Mouse (Mus musculus): ENCODE measurements at regions not wholly inside any gene's neighbourhood (a gene's known extent, or its start where the extent isn't known, plus 50 kb on each side); places are given as distances from the start of the nearest gene placed in this dataset.

- 72% methylated on average over 6 of the region's 6 CpGs for WGBS
- no peak for ATAC-seq (ENCODE audit: insufficient number of reproducible peaks, insufficient read depth, low FRiP score, low TSS enrichment, low read depth)
Observed at GRCm38 (mm10) chr13:115911524-115912459, 397.7 kb downstream of the Isl1 start.

GRCm38 (mm10) chr13:115910866-115911449, 398.5 kb downstream of the Isl1 start:
- Histone ChIP-seq H3K36me3 (no peaks in the 10 kb centered on the region), H3K4me2 (no peak overlapping the region), H3K4me3 (replicated peaks) (no peak overlapping the region), H3K4me1 (replicated peaks) (no peaks in the 10 kb centered on the region), H3K27me3 (no peaks in the 10 kb centered on the region), H3K9me3 (no peaks in the 10 kb centered on the region), H3K27ac (no peak overlapping the region), H3K9ac (replicated peaks) (no peak overlapping the region)
- 70% methylated on average over 8 of the region's 8 CpGs for WGBS
- no peak for ATAC-seq (ENCODE audit: insufficient number of reproducible peaks, insufficient read depth, low FRiP score, low TSS enrichment, low read depth)

More at GRCm38 (mm10) chr13:115911524-115912459, 397.7 kb downstream of the Isl1 start:
- Histone ChIP-seq H3K27ac (no peak overlapping the region), H3K27me3 (no peaks in the 10 kb centered on the region), H3K4me1 (replicated peaks) (no peaks in the 10 kb centered on the region), H3K4me2 (no peak overlapping the region), H3K36me3 (no peaks in the 10 kb centered on the region), H3K4me3 (replicated peaks) (no peak overlapping the region), H3K9ac (replicated peaks) (no peak overlapping the region), H3K9me3 (no peaks in the 10 kb centered on the region)

GRCm38 (mm10) chr13:115880616-115881015, 428.9 kb downstream of the Isl1 start:
- 31% methylated on average over 1 of the region's 1 CpGs for WGBS
- Histone ChIP-seq H3K4me1 (replicated peaks) (no peaks in the 10 kb centered on the region), H3K27me3 (no peaks in the 10 kb centered on the region), H3K9me3 (no peaks in the 10 kb centered on the region), H3K4me2 (no peak overlapping the region), H3K4me3 (replicated peaks) (no peak overlapping the region), H3K36me3 (no peaks in the 10 kb centered on the region), H3K9ac (replicated peaks) (no peak overlapping the region), H3K27ac (no peak overlapping the region)
- ATAC-seq (ENCODE audit: insufficient number of reproducible peaks, insufficient read depth, low FRiP score, low TSS enrichment, low read depth): peak; percentile 68; the same call in 1 of the 2 replicates

GRCm38 (mm10) chr13:115860480-115860879, 449.0 kb downstream of the Isl1 start:
- Histone ChIP-seq H3K27me3 (no peaks in the 10 kb centered on the region), H3K9ac (replicated peaks) (no peak overlapping the region), H3K4me1 (replicated peaks) (no peaks in the 10 kb centered on the region), H3K9me3 (no peaks in the 10 kb centered on the region), H3K4me2 (no peak overlapping the region), H3K27ac (no peak overlapping the region), H3K4me3 (replicated peaks) (no peak overlapping the region), H3K36me3 (no peaks in the 10 kb centered on the region)
- no peak for ATAC-seq (ENCODE audit: insufficient number of reproducible peaks, insufficient read depth, low FRiP score, low TSS enrichment, low read depth)
- WGBS: 15% methylated on average over 3 of the region's 3 CpGs

GRCm38 (mm10) chr13:115856632-115857031, 452.9 kb downstream of the Isl1 start:
- Histone ChIP-seq H3K36me3 (no peaks in the 10 kb centered on the region), H3K9me3 (no peaks in the 10 kb centered on the region), H3K4me1 (replicated peaks) (no peaks in the 10 kb centered on the region), H3K27ac (no peak overlapping the region), H3K4me3 (replicated peaks) (no peak overlapping the region), H3K9ac (replicated peaks) (no peak overlapping the region), H3K4me2 (no peak overlapping the region), H3K27me3 (no peaks in the 10 kb centered on the region)
- 73% methylated on average over 4 of the region's 4 CpGs for WGBS
- ATAC-seq (ENCODE audit: insufficient number of reproducible peaks, insufficient read depth, low FRiP score, low TSS enrichment, low read depth): no peak

GRCm38 (mm10) chr13:115852689-115853356, 456.7 kb downstream of the Isl1 start:
- Histone ChIP-seq H3K9ac (replicated peaks) (no peak overlapping the region), H3K27ac (no peak overlapping the region), H3K36me3 (no peaks in the 10 kb centered on the region), H3K4me2 (no peak overlapping the region), H3K27me3 (no peaks in the 10 kb centered on the region), H3K4me3 (replicated peaks) (no peak overlapping the region), H3K9me3 (no peaks in the 10 kb centered on the region), H3K4me1 (replicated peaks) (no peaks in the 10 kb centered on the region)
- no peak for ATAC-seq (ENCODE audit: insufficient number of reproducible peaks, insufficient read depth, low FRiP score, low TSS enrichment, low read depth)
- WGBS: 59% methylated on average over 3 of the region's 3 CpGs

GRCm38 (mm10) chr13:115843121-115843520, 466.4 kb downstream of the Isl1 start:
- ATAC-seq (ENCODE audit: insufficient number of reproducible peaks, insufficient read depth, low FRiP score, low TSS enrichment, low read depth): no peak
- H3K9me3 ChIP-seq: no peaks in the 10 kb centered on the region
- H3K4me1 ChIP-seq (replicated peaks): no peaks in the 10 kb centered on the region
- H3K4me2 ChIP-seq: no peak overlapping the region
- H3K36me3 ChIP-seq: no peaks in the 10 kb centered on the region
- H3K9ac ChIP-seq (replicated peaks): no peak overlapping the region
- no peak overlapping the region for H3K4me3 ChIP-seq (replicated peaks)
- WGBS: 66% methylated on average over 10 of the region's 10 CpGs
- no peaks in the 10 kb centered on the region for H3K27me3 ChIP-seq
- no peak overlapping the region for H3K27ac ChIP-seq

GRCm38 (mm10) chr13:115836203-115836768, 473.2 kb downstream of the Isl1 start:
- 59% methylated on average over 6 of the region's 6 CpGs for WGBS
- Histone ChIP-seq H3K4me2 (no peak overlapping the region), H3K9me3 (no peaks in the 10 kb centered on the region), H3K27me3 (no peaks in the 10 kb centered on the region), H3K4me1 (replicated peaks) (0 out of 2 replicates have a peak, but pooled peaks cover 2% of the 10 kb centered on the region), H3K4me3 (replicated peaks) (no peak overlapping the region), H3K9ac (replicated peaks) (no peak overlapping the region), H3K36me3 (no peaks in the 10 kb centered on the region), H3K27ac (no peak overlapping the region)
- ATAC-seq (ENCODE audit: insufficient number of reproducible peaks, insufficient read depth, low FRiP score, low TSS enrichment, low read depth): peak; percentile 42; the same call in 1 of the 2 replicates

GRCm38 (mm10) chr13:115825191-115825590, 484.3 kb downstream of the Isl1 start:
- 32% methylated on average over 6 of the region's 6 CpGs for WGBS
- no peaks in the 10 kb centered on the region for H3K36me3 ChIP-seq
- ATAC-seq (ENCODE audit: insufficient number of reproducible peaks, insufficient read depth, low FRiP score, low TSS enrichment, low read depth): no peak
- no peak overlapping the region for H3K4me3 ChIP-seq (replicated peaks)
- peaks cover 6% of the 10 kb centered on the region; the same call in 1 of the 2 replicates for H3K4me1 ChIP-seq (replicated peaks)
- no peak overlapping the region for H3K9ac ChIP-seq (replicated peaks)
- no peaks in the 10 kb centered on the region for H3K27me3 ChIP-seq
- no peak overlapping the region; the same call in 1 of the 2 replicates for H3K4me2 ChIP-seq
- H3K27ac ChIP-seq: no peak overlapping the region
- no peaks in the 10 kb centered on the region for H3K9me3 ChIP-seq

GRCm38 (mm10) chr13:115822527-115822926, 487.0 kb downstream of the Isl1 start:
- ATAC-seq (ENCODE audit: insufficient number of reproducible peaks, insufficient read depth, low FRiP score, low TSS enrichment, low read depth): no peak
- Histone ChIP-seq H3K4me2 (no peak overlapping the region), H3K4me3 (replicated peaks) (no peak overlapping the region), H3K4me1 (replicated peaks) (peaks cover 6% of the 10 kb centered on the region; the same call in 1 of the 2 replicates), H3K36me3 (no peaks in the 10 kb centered on the region), H3K9ac (replicated peaks) (no peak overlapping the region), H3K27ac (no peak overlapping the region), H3K9me3 (no peaks in the 10 kb centered on the region), H3K27me3 (no peaks in the 10 kb centered on the region)
- 67% methylated on average over 1 of the region's 1 CpGs for WGBS

- no peaks in the 10 kb centered on the region for H3K4me1 ChIP-seq (replicated peaks)
- ATAC-seq (ENCODE audit: insufficient number of reproducible peaks, insufficient read depth, low FRiP score, low TSS enrichment, low read depth): no peak
- WGBS: 83% methylated on average over 2 of the region's 2 CpGs
- no peaks in the 10 kb centered on the region for H3K9me3 ChIP-seq
- H3K36me3 ChIP-seq: no peaks in the 10 kb centered on the region
- no peak overlapping the region for H3K27ac ChIP-seq
- H3K4me3 ChIP-seq (replicated peaks): no peak overlapping the region
- no peaks in the 10 kb centered on the region for H3K27me3 ChIP-seq
- H3K4me2 ChIP-seq: no peak overlapping the region
- H3K9ac ChIP-seq (replicated peaks): no peak overlapping the region
Observed at GRCm38 (mm10) chr13:115814211-115814610, 495.3 kb downstream of the Isl1 start.

Data from limb, embryonic 12.5 days (tissue).